Mouse (Mus musculus) cortical plate, adult 2 months (tissue): ENCODE measurements around the gene Slc9a5. TPM values are rescaled to one million over a fixed set of nuclear protein-coding genes. Genes with fewer than 3 reads are reported as not detected.
A peak's percentile ranks its signal among the peaks of the same experiment; 100 is the strongest.

Experiments used
- H3K27ac ChIP-seq: fragments of 200-500 bp; 2 replicates; pipeline ENCODE4 v1.5.1; 2012; ENCODE audit warnings: low read length, control low read depth, inconsistent platforms; ENCODE audit not compliant: insufficient read depth
- H3K4me1 ChIP-seq: fragments of 200-500 bp; 2 replicates; pipeline ENCODE4 v1.6.1; 2011; ENCODE audit warnings: low read length; ENCODE audit not compliant: control insufficient read depth, insufficient read depth
- H3K4me3 ChIP-seq: fragments of 200-500 bp; 2 replicates; pipeline ENCODE4 v1.5.1; 2011; ENCODE audit warnings: mild to moderate bottlenecking, low read length, control low read depth; ENCODE audit not compliant: insufficient read depth
- CTCF ChIP-seq: fragments of 200-500 bp; IDR thresholded peaks from 2 replicates; pipeline ENCODE4 v1.5.1; 2011; ENCODE audit warnings: mild to moderate bottlenecking, control low read depth, low read length; ENCODE audit not compliant: insufficient read depth; ENCODE audit errors: extremely low read depth
- POLR2A ChIP-seq: fragments of 200-500 bp; IDR thresholded peaks from 2 replicates; pipeline ENCODE4 v1.6.1; 2011; ENCODE audit warnings: mild to moderate bottlenecking, low read length, control low read depth; ENCODE audit not compliant: insufficient read depth; ENCODE audit errors: extremely low read depth
- polyA plus RNA-seq: library from polyadenylated mRNA; depleted of rRNA; stranded (reverse); fragments of >200 nt; gene quantifications from 2 replicates; pipeline ENCODE4 v1.2.3, GENCODE M21; 2012; rRNA removed

The Slc9a5 gene
- 33.7 and 33.8 TPM in 2 replicates for polyA plus RNA-seq

DNA sequence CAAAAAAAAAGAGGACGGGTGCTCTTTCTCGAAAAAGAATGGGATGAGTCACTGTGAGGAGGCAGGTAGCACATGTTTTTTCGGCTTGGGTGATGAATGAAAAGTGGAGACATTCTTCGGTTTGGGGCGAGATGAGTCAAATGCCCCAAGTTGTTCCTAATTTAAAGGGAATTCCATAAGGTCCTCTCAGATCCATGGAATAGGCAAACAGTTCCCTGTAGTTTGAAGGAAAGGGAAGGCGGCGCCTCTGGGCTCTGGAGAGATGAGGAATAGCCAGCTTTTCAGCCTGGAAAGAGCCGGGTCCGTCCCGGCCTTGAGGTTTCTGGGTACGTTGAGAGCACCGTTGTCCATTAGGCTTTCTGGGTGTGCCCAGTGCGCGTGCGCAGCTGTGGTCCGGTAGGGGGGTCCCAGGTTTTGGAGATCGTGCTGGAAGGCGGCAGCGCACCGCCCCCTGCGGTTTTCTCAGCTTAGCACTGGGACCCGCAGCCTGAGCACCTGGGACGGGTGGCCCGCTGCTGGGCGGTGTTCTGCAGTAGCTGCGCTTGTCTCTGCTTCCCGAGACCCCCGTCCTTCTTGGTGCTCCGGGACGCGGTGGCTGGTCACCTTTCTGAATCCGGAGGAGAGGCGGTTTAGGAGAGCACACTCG lies at the start of gene Slc9a5:
Gene Slc9a5, plus strand, starts transcription at position 394 of the 646 bp plus-strand sequence.
- H3K4me3 ChIP-seq: peak within 1 kb of the TSS; percentile 61
- peak within 1 kb of the TSS; percentile 3; the same call in 1 of the 2 replicates for H3K27ac ChIP-seq
- no peaks in the 10 kb centered on the region for H3K4me1 ChIP-seq
- TF ChIP-seq CTCF (no peak), POLR2A (no peak)

DNA sequence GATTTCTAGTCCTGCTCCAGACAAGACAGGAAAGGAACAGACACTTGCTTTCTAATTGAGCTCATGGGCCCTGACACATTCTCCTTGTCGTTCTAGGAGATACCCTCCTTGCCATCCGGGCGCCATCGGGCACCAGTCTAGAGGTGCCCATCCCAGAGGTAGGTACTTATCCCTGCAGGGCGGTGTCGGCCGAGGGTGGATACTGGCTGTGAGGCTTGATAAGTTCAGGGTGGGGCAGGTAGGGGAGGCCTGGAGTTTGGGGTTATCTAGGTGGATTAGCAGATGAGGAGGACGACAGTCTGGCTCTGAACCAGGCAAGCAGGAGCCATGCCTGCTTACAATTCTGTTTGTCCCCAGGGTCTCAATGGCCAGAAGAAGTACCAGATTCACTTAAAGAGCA lies 48.7 kb upstream of the Slc9a5 start:
- Histone ChIP-seq H3K4me1 (0 out of 2 replicates have a peak, but pooled peaks cover 2% of the 10 kb centered on the region), H3K27ac (no peak overlapping the region), H3K4me3 (no peak overlapping the region)
- TF ChIP-seq CTCF: no peak
- TF ChIP-seq POLR2A: no peak

DNA sequence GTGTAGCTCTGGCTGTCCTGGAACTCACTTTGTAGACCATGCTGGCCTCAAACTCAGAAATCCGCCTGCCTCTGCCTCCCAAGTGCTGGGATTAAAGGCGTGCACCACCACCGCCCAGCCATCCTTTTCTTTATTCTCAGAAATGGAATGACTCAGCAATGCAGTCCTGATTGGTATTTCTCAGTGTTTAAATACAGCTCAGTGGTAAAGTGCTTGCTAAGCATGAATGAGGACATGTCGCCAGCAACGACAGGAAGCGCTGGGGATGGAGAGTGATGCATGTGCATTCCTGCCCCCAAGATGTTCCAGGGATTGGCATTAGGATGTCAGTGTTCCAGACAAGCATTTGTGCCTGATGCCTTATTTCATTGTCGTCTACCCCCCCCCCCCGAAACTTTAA lies 45.2 kb upstream of the Slc9a5 start:
- Histone ChIP-seq H3K27ac (no peak overlapping the region), H3K4me1 (peaks cover 5% of the 10 kb centered on the region; the same call in 1 of the 2 replicates), H3K4me3 (no peak overlapping the region)
- TF ChIP-seq CTCF (no peak), POLR2A (no peak)

DNA sequence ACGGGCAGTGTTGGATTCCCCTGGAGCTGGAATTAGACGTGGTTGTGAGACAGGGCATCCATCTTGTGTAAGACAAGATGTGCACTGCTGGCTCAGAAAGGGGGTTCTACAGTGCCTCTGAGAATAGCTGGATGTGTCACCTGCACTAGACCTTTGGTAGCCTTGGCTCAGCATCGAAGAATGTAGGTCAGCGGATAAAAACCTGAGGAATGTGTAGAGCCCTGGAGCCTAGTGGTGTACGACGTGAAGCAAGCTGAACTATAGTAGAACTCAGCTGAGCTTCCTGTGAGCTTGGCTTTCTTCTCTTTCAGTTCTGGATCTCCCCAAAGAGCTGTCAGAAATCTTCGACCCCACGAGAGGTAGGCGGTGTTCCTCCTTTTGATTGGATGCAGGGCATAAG lies 44.8 kb upstream of the Slc9a5 start:
- H3K4me3 ChIP-seq: no peak overlapping the region
- TF ChIP-seq POLR2A (no peak), CTCF (no peak)
- H3K4me1 ChIP-seq: peaks cover 5% of the 10 kb centered on the region; the same call in 1 of the 2 replicates
- no peak overlapping the region for H3K27ac ChIP-seq

DNA sequence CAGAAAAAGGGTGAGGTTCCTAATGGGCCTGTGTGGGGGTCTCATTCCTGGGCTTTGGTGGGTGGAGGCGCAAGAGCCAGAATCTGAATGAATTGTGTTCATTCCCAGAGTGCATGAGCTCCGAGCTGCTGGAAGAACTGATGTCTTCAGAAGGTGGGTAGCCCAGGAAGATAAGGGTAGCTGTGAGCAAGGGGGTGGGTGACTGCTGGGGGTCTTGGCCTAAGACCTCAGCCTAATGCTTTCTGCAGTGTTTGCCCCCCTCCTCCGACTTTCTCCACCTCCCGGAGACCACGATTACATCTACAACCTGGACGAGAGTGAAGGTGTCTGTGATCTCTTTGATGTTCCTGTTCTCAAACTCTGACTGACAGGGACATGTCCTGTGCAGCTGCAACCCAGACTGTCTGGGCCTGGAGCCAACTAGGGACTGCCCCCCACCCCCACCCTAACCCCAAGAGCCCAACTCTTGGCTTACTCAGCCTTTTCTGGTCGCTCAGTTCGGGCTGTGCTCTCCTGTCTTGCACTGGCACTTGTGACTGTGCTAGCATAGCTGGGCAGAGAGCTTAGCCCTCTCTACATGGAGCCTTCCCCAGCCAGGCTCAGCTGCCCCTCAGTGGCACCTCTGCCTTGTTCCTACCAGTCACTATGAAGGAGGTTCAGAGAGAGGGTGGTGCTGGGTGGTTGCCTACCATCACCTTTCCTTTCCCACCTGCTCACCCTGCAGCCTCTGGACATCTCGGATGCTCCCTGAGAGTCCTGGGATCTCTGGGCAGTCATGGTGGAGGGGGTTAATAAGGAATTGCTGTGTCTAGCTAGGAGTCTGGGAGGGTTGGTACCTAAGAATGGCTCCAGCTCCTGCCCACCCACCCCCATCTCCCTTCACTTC lies 44.1 kb upstream of the Slc9a5 start:
- peak; percentile 54; the same call in 1 of the 2 replicates for TF ChIP-seq POLR2A
- no peak for TF ChIP-seq CTCF
- no peak overlapping the region for H3K27ac ChIP-seq
- H3K4me1 ChIP-seq: peaks cover 3% of the 10 kb centered on the region; the same call in 1 of the 2 replicates
- H3K4me3 ChIP-seq: no peak overlapping the region

DNA sequence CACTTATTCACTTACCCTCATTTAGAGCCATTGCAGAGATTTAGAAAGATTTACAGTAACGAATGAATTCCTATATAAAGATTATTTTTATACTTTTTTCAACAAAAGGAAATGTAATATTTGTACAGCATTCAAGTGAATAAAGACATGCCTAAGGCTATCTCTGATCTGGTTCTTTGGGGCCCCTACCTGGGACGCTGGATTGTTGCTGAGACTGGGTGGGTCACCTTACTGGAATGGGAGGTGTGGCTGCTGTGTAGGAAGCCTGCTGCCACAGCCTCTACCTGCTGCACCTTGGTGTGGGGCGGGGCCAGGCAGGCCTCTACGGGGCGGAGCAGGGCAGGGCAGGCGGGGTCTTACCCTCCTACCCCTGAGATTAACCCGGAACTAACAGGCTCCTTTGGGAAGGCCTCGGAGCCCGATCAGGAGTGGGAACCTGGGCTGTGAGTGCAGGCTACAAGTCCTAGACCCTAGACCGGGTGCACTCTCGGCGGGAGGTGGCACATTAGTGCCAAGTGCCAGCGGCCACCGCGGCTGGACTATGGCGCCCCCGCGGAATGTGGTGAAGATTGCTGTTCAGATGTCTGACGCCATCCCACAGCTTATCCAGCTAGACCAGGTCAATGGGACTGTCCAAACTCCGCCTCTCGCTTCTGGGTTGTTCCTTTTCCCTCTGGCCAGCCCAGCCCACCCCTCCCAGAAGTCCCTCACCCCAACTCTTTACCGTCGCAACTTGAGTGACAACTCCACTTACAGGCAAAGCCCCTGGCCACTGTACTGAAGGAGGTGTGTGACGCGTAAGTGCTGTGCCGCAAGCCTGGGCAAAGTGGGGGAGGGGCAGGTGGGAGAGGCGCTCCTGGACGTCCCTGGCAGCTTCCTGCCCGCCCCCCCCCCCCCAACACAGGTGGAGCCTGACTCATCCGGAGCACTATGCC lies 43.2 kb upstream of the Slc9a5 start, which contains the start of gene Elmo3:
Gene Elmo3, plus strand, starts transcription at position 391 of the 935 bp plus-strand sequence.
- TF ChIP-seq CTCF (no peak), POLR2A (peak; percentile 34; the same call in 1 of the 2 replicates)
- Histone ChIP-seq H3K4me1 (peaks cover 3% of the 10 kb centered on the region; the same call in 1 of the 2 replicates), H3K27ac (0 out of 2 replicates have a peak within 1 kb of the TSS, but pooled peaks have one; percentile 22), H3K4me3 (peak within 1 kb of the TSS; percentile 21)

DNA sequence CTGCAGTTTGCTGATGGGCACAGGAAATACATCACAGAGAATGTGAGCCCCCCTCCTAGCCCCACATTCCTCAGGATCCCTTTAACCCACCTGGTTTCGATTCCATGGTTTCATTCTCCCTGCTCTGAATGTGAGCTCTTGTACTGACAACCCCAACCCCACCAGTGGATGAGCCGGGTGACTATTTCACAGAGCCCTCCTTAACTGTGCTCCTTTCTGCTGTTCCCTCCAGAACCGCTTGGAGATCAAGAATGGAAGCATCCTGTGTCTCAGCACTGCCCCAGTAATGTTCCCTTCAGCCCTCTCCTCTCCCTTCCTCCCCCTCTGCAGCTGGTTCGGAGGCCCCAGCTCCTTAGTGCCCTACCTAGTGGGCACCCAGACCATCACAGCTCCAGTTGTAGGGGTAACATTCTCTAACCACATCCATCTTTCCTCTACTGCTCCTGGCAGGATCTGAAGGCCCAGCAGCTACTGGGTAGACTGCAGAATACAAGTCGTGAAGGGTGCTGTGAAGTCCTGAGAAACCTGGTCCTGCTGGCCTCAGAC lies 42.4 kb upstream of the Slc9a5 start:
- Histone ChIP-seq H3K4me3 (peak overlapping the region; percentile 21; the same call in 1 of the 2 replicates), H3K4me1 (peaks cover 3% of the 10 kb centered on the region; the same call in 1 of the 2 replicates), H3K27ac (0 out of 2 replicates have a peak overlapping the region, but pooled peaks have one; percentile 22)
- TF ChIP-seq POLR2A (0 out of 2 replicates have a peak, but pooled peaks have one; percentile 24), CTCF (0 out of 2 replicates have a peak, but pooled peaks have one; percentile 6)

DNA sequence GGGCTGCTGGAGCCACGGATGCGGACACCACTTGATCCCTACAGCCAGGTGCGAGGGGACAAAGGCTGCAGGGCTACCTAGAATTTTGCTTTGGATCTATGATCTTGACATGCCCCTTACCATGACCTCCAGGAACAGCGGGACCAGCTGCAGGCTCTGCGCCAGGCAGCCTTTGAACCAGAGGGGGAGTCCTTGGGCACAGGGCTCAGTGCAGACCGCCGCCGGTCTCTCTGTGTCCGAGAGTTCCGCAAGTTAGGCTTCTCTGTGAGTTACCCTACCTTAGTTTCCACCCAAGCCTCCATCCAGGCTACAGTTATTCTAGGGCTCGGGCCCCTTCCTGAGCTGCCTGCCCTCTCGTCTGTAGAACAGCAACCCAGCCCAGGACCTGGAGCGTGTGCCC lies 41.0 kb upstream of the Slc9a5 start:
- TF ChIP-seq POLR2A: no peak
- TF ChIP-seq CTCF: no peak
- Histone ChIP-seq H3K4me3 (no peak overlapping the region), H3K27ac (no peak overlapping the region), H3K4me1 (peaks cover 3% of the 10 kb centered on the region; the same call in 1 of the 2 replicates)
